Mouse (Mus musculus): ENCODE data around the gene Ptpn1. TPM values are rescaled to one million over a fixed set of nuclear protein-coding genes. Genes with fewer than 3 reads are reported as not detected.

Ptpn1 gene
- total and polyA plus RNA-seq, 2 experiments: 6.5 to 20.2 TPM

GRCm38 (mm10) chr2:167945451-167945850 is 13.6 kb downstream of the Ptpn1 start:
- TF ChIP-seq CTCF (IDR thresholded peaks at IDR 0.05; ENCODE audit: low read depth, low read length): no peak
- TF ChIP-seq POLR2A (IDR thresholded peaks at IDR 0.05; ENCODE audit: extremely low read depth, insufficient read depth, low read length): no peak
- no peak overlapping the region for H3K27ac ChIP-seq (replicated peaks; ENCODE audit: insufficient read depth, low read depth, low read length)
- no peak overlapping the region for H3K4me3 ChIP-seq (ENCODE audit: insufficient read depth, low read depth, low read length)
- H3K27me3 ChIP-seq (ENCODE audit: control insufficient read depth, insufficient read depth, low read length): no peaks in the 10 kb centered on the region
- H3K9ac ChIP-seq (ENCODE audit: low read depth, low read length): no peak overlapping the region
- peaks cover 37% of the 10 kb centered on the region for H3K4me1 ChIP-seq (ENCODE audit: control insufficient read depth, insufficient read depth, low read length)
- DNase-seq (ENCODE audit: extremely low read depth, low read depth, low spot score): no peak
- H3K36me3 ChIP-seq (ENCODE audit: control insufficient read depth, insufficient read depth, low read length): no peaks in the 10 kb centered on the region
- peaks cover 41% of the 10 kb centered on the region for H3K79me2 ChIP-seq (ENCODE audit: control insufficient read depth, insufficient read depth, low read length)
- WGBS: 76% methylated on average over 5 of the region's 5 CpGs

GRCm38 (mm10) chr2:167947251-167947650 is 15.4 kb downstream of the Ptpn1 start:
- Histone ChIP-seq H3K9ac (ENCODE audit: low read depth, low read length) (no peak overlapping the region), H3K79me2 (ENCODE audit: control insufficient read depth, insufficient read depth, low read length) (peaks cover 31% of the 10 kb centered on the region; the same call in 1 of the 2 replicates), H3K4me3 (ENCODE audit: insufficient read depth, low read depth, low read length) (no peak overlapping the region), H3K36me3 (ENCODE audit: control insufficient read depth, insufficient read depth, low read length) (no peaks in the 10 kb centered on the region), H3K4me1 (ENCODE audit: control insufficient read depth, insufficient read depth, low read length) (peaks cover 43% of the 10 kb centered on the region), H3K27ac (replicated peaks; ENCODE audit: insufficient read depth, low read depth, low read length) (no peak overlapping the region), H3K27me3 (ENCODE audit: control insufficient read depth, insufficient read depth, low read length) (no peaks in the 10 kb centered on the region)
- TF ChIP-seq POLR2A (IDR thresholded peaks at IDR 0.05; ENCODE audit: extremely low read depth, insufficient read depth, low read length) (no peak), CTCF (IDR thresholded peaks at IDR 0.05; ENCODE audit: low read depth, low read length) (no peak)
- WGBS: 68% methylated on average over 3 of the region's 3 CpGs
- DNase-seq (ENCODE audit: extremely low read depth, low read depth, low spot score): no peak

GRCm38 (mm10) chr2:167948047-167948446 is 16.2 kb downstream of the Ptpn1 start:
- H3K9ac ChIP-seq (ENCODE audit: low read depth, low read length): no peak overlapping the region
- H3K27ac ChIP-seq (replicated peaks; ENCODE audit: insufficient read depth, low read depth, low read length): no peak overlapping the region
- no peak for TF ChIP-seq POLR2A (IDR thresholded peaks at IDR 0.05; ENCODE audit: extremely low read depth, insufficient read depth, low read length)
- no peak for TF ChIP-seq CTCF (IDR thresholded peaks at IDR 0.05; ENCODE audit: low read depth, low read length)
- H3K27me3 ChIP-seq (ENCODE audit: control insufficient read depth, insufficient read depth, low read length): no peaks in the 10 kb centered on the region
- H3K4me1 ChIP-seq (ENCODE audit: control insufficient read depth, insufficient read depth, low read length): peaks cover 46% of the 10 kb centered on the region
- DNase-seq (ENCODE audit: extremely low read depth, low read depth, low spot score): no peak
- WGBS: 83% methylated on average over 6 of the region's 6 CpGs
- H3K36me3 ChIP-seq (ENCODE audit: control insufficient read depth, insufficient read depth, low read length): no peaks in the 10 kb centered on the region
- peaks cover 36% of the 10 kb centered on the region for H3K79me2 ChIP-seq (ENCODE audit: control insufficient read depth, insufficient read depth, low read length)
- no peak overlapping the region for H3K4me3 ChIP-seq (ENCODE audit: insufficient read depth, low read depth, low read length)

- Histone ChIP-seq H3K27ac (replicated peaks; ENCODE audit: insufficient read depth, low read depth, low read length) (no peak overlapping the region), H3K4me3 (ENCODE audit: insufficient read depth, low read depth, low read length) (no peak overlapping the region), H3K9ac (ENCODE audit: low read depth, low read length) (no peak overlapping the region), H3K79me2 (ENCODE audit: control insufficient read depth, insufficient read depth, low read length) (peaks cover 34% of the 10 kb centered on the region), H3K4me1 (ENCODE audit: control insufficient read depth, insufficient read depth, low read length) (peaks cover 41% of the 10 kb centered on the region), H3K36me3 (ENCODE audit: control insufficient read depth, insufficient read depth, low read length) (no peaks in the 10 kb centered on the region), H3K27me3 (ENCODE audit: control insufficient read depth, insufficient read depth, low read length) (no peaks in the 10 kb centered on the region)
- no peak for DNase-seq (ENCODE audit: extremely low read depth, low read depth, low spot score)
- 69% methylated on average over 13 of the region's 13 CpGs for WGBS
- TF ChIP-seq POLR2A (IDR thresholded peaks at IDR 0.05; ENCODE audit: extremely low read depth, insufficient read depth, low read length) (no peak), CTCF (IDR thresholded peaks at IDR 0.05; ENCODE audit: low read depth, low read length) (no peak)
Measured at GRCm38 (mm10) chr2:167948557-167948956, 16.7 kb downstream of the Ptpn1 start.

- H3K79me2 ChIP-seq (ENCODE audit: control insufficient read depth, insufficient read depth, low read length): peaks cover 35% of the 10 kb centered on the region
- H3K27me3 ChIP-seq (ENCODE audit: control insufficient read depth, insufficient read depth, low read length): no peaks in the 10 kb centered on the region
- TF ChIP-seq CTCF (IDR thresholded peaks at IDR 0.05; ENCODE audit: low read depth, low read length) (no peak), POLR2A (IDR thresholded peaks at IDR 0.05; ENCODE audit: extremely low read depth, insufficient read depth, low read length) (no peak)
- H3K27ac ChIP-seq (replicated peaks; ENCODE audit: insufficient read depth, low read depth, low read length): no peak overlapping the region
- 68% methylated on average over 6 of the region's 6 CpGs for WGBS
- DNase-seq (ENCODE audit: extremely low read depth, low read depth, low spot score): no peak
- no peak overlapping the region for H3K4me3 ChIP-seq (ENCODE audit: insufficient read depth, low read depth, low read length)
- peaks cover 35% of the 10 kb centered on the region for H3K4me1 ChIP-seq (ENCODE audit: control insufficient read depth, insufficient read depth, low read length)
- H3K36me3 ChIP-seq (ENCODE audit: control insufficient read depth, insufficient read depth, low read length): no peaks in the 10 kb centered on the region
- H3K9ac ChIP-seq (ENCODE audit: low read depth, low read length): no peak overlapping the region
Measured at GRCm38 (mm10) chr2:167949250-167949649, 17.4 kb downstream of the Ptpn1 start.

GRCm38 (mm10) chr2:167949808-167950207 is 18.0 kb downstream of the Ptpn1 start:
- peaks cover 30% of the 10 kb centered on the region for H3K4me1 ChIP-seq (ENCODE audit: control insufficient read depth, insufficient read depth, low read length)
- 65% methylated on average over 2 of the region's 2 CpGs for WGBS
- no peaks in the 10 kb centered on the region for H3K36me3 ChIP-seq (ENCODE audit: control insufficient read depth, insufficient read depth, low read length)
- H3K4me3 ChIP-seq (ENCODE audit: insufficient read depth, low read depth, low read length): no peak overlapping the region
- DNase-seq (ENCODE audit: extremely low read depth, low read depth, low spot score): no peak
- no peak for TF ChIP-seq POLR2A (IDR thresholded peaks at IDR 0.05; ENCODE audit: extremely low read depth, insufficient read depth, low read length)
- H3K27me3 ChIP-seq (ENCODE audit: control insufficient read depth, insufficient read depth, low read length): no peaks in the 10 kb centered on the region
- no peak overlapping the region for H3K9ac ChIP-seq (ENCODE audit: low read depth, low read length)
- peaks cover 34% of the 10 kb centered on the region for H3K79me2 ChIP-seq (ENCODE audit: control insufficient read depth, insufficient read depth, low read length)
- no peak overlapping the region for H3K27ac ChIP-seq (replicated peaks; ENCODE audit: insufficient read depth, low read depth, low read length)

Data from liver, adult 2 months (tissue).